Mouse (Mus musculus) olfactory bulb, adult 2 months (tissue): ENCODE results near the gene Ppp1cc. TPM values are rescaled to one million over a fixed set of nuclear protein-coding genes. Genes with fewer than 3 reads are reported as not detected.
"Not testable (repeated sequence)": the region's sequence is repeated elsewhere in the genome, so short reads cannot be mapped to it uniquely, and the experiment has no call there.

Experiments
- H3K27ac ChIP-seq: fragments of 200-500 bp; 2 replicates; pipeline ENCODE4 v1.5.1; 2012; ENCODE audit warnings: low read depth, low read length; ENCODE audit not compliant: insufficient read depth
- H3K4me1 ChIP-seq: fragments of 200-500 bp; 2 replicates; pipeline ENCODE4 v1.6.1; 2012; ENCODE audit warnings: low read length; ENCODE audit not compliant: control insufficient read depth, insufficient read depth
- H3K4me3 ChIP-seq: fragments of 200-500 bp; 2 replicates; pipeline ENCODE4 v1.5.1; 2012; ENCODE audit warnings: mild to moderate bottlenecking, low read depth, low read length, moderate library complexity; ENCODE audit not compliant: insufficient read depth
- CTCF ChIP-seq: fragments of 200-500 bp; IDR thresholded peaks from 2 replicates; pipeline ENCODE4 v1.5.1; 2012; ENCODE audit warnings: low read depth, mild to moderate bottlenecking, low read length, moderate library complexity; ENCODE audit not compliant: insufficient read depth
- POLR2A ChIP-seq: fragments of 200-500 bp; IDR thresholded peaks from 2 replicates; pipeline ENCODE4 v1.6.1; 2012; ENCODE audit warnings: mild to moderate bottlenecking, low read depth, low read length, moderate library complexity; ENCODE audit not compliant: insufficient read depth
- WGBS: fragments of 180-500 bp; shearing (Covaris S2); methylation state at CpG from one replicate; pipeline ENCODE4 v1.1.7; 2018; 5-methylcytosine and 5-hydroxymethylcytosine counted together
- polyA plus RNA-seq: library from polyadenylated mRNA; stranded (reverse); fragments of >200 nt; gene quantifications from 2 replicates; pipeline ENCODE4 v1.2.4, GENCODE M21; 2012; ENCODE audit warnings: low replicate concordance; ENCODE audit not compliant: missing spikeins, insufficient read depth, insufficient read length

The Ppp1cc gene
- polyA plus RNA-seq, 1 experiment, result 1,250 TPM

DNA sequence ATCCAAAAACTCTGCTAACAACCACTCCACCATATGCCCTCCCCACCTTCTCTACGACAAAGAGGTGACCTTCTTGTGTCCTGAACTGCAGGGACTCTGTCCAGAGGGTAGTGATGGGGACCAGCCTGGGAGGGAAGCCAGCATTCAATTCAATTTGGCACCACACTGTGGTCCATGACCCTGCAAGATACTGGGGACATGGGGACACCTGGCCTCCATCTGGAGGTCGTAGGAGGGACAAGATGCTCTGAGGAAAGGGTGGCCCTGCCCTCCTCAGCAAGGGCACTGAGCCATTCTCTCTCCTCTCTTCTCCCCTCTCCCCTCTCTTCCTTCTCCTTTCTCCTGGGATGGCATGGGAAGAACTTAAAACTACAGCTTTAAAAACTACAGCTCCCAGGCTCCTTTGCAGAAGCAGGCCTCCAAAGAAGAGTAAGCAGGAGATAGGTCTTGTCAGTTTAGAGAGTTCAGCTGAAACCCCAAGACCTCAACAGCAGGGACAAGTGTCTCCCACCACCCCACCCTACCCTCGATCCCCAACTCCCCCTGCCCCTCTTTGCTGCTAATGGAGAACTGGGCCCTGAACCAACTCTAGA, 22.7 kb upstream of the Ppp1cc start:
- TF ChIP-seq POLR2A, result no peak
- no peak for TF ChIP-seq CTCF
- H3K27ac ChIP-seq, result no peak overlapping the region
- WGBS, result 81% methylated on average over 3 of the region's 3 CpGs
- H3K4me3 ChIP-seq, result no peak overlapping the region
- H3K4me1 ChIP-seq, result peaks cover 18% of the 10 kb centered on the region

DNA sequence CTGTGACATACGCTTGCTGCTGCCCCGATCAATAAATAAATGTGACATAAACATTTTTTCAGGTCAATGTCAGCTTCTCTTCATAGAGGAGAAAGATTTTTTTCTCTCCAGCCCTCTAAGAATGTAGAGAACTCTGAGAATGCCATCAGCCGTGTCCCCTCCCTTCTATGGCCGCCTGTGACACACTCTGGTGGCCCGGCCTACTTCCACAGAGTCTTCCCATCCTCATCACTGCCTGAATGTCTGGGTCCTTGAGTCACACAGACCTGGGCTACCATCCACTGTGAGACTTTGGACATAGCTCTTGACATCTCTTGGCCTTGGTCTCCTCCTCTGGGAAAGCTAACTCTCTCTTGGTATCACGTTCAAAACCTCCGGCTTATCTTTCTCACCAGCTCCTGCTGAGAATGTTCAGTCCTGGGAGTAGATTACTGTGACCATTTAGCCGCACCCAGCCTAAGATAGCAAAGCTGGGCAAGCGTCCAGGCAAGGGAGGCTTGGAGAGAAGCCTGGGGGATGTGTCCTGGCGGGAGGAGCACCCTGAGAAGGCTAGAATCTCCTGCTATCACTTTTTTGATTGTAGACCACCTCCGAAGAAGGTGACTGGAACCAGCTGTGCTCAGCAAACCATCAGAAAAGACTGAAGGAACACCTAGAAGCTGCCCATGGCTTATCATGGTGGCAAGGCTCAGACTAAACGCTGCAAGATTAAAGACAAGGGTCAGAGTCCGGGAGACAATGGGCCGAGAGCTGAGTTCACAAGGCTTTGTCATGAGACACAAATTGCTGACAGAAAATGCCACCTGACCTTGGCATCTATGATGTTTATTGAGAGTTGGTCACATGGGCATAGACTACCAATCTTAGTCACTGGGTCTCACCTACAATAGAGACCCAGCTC, 21.3 kb upstream of the Ppp1cc start:
- 88% methylated on average over 14 of the region's 14 CpGs for WGBS
- TF ChIP-seq POLR2A (no peak), CTCF (no peak)
- H3K4me1 ChIP-seq, result peaks cover 9% of the 10 kb centered on the region
- no peak overlapping the region for H3K4me3 ChIP-seq
- H3K27ac ChIP-seq, result no peak overlapping the region

DNA sequence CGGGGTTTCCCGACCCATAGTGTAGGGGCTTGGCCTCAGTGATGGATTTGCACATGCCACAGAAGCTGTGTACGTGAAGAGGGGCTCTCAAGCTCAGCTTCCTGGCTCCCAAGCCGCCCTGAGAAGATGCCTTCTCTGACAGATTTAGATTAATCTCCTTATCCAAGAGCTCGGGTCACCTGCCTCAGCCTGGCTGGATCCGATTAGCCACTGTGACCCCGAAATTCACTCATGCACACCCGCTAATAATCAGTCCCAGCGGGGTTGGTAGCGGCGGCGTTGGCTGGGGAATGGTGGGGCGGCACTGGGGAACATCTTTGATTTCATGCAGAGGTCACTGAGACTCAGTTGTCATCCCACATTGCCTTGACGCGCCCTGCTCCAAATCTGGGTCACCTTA, 19.2 kb upstream of the Ppp1cc start:
- no peak overlapping the region for H3K4me3 ChIP-seq
- TF ChIP-seq POLR2A, result no peak
- no peak for TF ChIP-seq CTCF
- WGBS, result 89% methylated on average over 15 of the region's 15 CpGs

DNA sequence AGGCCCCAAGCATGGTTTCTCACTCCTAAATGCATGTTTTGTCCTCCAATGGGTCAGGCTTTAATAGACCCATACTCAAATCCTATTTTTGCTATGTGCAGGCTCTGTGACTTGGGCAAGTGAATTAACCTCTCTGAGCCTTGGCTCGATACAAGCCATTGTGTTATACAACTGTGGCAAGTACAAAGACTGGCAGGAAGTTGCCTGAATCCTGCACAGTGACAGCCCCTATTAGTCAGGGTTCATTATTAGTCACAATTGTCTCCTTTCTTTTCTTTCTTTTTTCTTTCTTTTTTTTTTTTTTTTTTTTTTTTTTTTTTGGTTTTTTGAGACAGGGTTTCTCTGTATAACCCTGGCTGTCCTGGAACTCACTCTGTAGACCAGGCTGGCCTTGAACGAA, 18.3 kb upstream of the Ppp1cc start:
- 53% methylated on average over 2 of the region's 2 CpGs for WGBS
- not testable (repeated sequence) for H3K27ac ChIP-seq, H3K4me1 ChIP-seq, H3K4me3 ChIP-seq

More for the DNA sequence above, 19.2 kb upstream of the Ppp1cc start:
- peaks cover 6% of the 10 kb centered on the region for H3K4me1 ChIP-seq
- no peak overlapping the region for H3K27ac ChIP-seq

DNA sequence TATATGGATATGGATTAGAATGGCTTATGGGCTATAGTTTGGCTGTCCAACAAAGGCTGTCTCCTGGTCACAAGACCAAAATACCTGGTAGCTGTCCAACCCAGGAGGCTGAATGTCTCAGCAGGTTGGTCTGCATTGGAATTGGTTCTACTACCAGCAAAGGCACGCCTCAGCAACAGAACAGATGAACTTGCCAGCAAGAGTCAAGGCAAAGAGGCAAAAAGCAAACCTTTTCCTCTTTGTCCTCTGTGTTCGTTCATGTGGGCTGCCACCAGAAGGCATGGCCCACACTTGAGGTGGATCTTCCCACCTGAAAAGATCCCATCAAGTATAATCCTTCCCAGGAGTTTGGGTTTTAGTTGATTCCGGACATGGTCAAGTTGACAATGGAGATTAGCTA, 17.4 kb upstream of the Ppp1cc start, which contains the start of gene Ccdc63:
Gene Ccdc63, minus strand, starts transcription at position 101 of the 400 bp plus-strand sequence.
- Histone ChIP-seq H3K4me1 (peaks cover 15% of the 10 kb centered on the region), H3K27ac (no peak within 1 kb of the TSS), H3K4me3 (no peak within 1 kb of the TSS)
- TF ChIP-seq POLR2A (no peak), CTCF (no peak)
- 93% methylated on average over 3 of the region's 3 CpGs for WGBS

DNA sequence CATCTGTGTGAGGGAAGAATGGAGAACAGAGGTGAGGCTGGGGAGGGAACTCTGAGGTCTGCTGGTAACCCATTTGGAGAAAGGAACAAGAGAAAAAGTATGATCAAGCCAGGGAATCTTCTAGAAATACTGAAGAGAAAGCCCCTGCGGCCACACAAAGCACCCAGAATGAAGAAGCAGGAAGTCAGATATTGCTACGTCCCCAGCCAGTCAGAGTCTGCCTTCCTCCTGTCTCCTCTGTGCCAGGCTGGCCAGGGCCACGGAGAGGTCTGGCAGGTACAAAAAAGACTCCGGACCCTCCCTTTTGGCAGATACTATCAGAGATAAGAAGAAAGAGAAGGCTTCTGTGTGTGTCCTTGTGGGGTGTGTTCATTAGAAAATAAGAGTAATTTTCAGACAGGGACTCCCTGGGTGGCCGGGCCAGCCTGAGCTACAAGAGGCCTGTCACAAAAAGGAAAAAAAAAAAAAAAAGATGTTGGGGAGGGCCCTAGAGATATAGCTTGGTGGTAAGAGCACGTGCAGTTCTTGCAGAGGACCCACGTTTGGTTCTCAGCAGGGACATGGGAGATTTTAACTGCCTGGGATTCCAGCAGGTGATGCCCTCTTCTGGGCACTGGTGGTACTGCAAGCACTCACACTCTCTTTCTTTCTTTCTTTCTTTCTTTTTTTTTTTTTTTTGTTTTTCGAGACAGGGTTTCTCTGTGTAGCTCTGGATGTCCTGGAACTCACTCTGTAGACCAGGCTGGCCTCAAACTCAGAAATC, 15.7 kb upstream of the Ppp1cc start:
- Histone ChIP-seq H3K4me3 (no peak overlapping the region), H3K27ac (no peak overlapping the region), H3K4me1 (peaks cover 25% of the 10 kb centered on the region)
- TF ChIP-seq POLR2A, result no peak
- peak; percentile 47; the same call in 1 of the 2 replicates for TF ChIP-seq CTCF
- WGBS, result 60% methylated on average over 8 of the region's 8 CpGs

DNA sequence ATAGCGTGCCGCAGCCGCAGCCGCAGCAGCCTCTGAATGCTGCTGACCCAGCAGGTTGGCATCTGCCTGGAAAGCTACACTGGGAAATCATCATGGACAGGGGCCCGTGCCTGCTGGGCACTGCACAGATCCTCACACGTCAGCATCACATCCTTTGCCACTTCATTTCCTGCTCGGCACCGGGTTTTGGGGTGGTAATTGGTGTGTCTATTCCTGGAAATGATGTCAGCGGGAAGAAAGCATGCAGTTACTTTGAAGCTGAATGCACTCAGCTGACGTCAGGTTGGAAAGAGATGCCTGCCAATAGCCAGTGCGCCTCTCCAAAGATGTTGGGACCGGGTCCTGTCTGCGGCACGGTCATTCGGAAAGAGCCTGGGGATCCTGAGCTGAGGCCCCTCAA, 14.5 kb upstream of the Ppp1cc start:
- peaks cover 25% of the 10 kb centered on the region for H3K4me1 ChIP-seq
- WGBS, result 45% methylated on average over 15 of the region's 15 CpGs
- H3K4me3 ChIP-seq, result no peak overlapping the region
- H3K27ac ChIP-seq, result peak overlapping the region; percentile 47; the same call in 1 of the 2 replicates
- TF ChIP-seq POLR2A (no peak), CTCF (no peak)

DNA sequence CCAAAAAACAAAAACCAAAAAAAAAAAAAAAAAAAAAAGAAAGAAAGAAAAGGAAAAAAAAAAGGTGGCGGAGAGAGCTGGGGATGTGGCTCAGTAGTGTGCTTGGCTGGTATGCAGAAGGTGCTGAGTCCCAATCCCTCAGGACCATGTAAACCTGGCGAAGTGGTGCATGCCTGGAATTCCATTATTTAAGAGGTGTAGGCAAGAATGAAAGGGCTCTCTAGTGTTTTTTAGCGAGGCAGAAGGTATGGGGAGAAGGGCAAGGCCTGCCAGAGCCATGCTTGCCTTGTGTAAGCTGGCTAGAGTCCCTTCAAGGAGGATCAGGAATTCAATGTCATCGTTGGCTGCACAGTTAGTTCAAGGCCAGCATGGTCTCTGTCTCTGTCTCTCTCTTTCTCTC, 13.3 kb upstream of the Ppp1cc start:
- H3K4me3 ChIP-seq, result no peak overlapping the region
- H3K4me1 ChIP-seq, result peaks cover 25% of the 10 kb centered on the region
- H3K27ac ChIP-seq, result peak overlapping the region; percentile 62
- 94% methylated on average over 4 of the region's 4 CpGs for WGBS
- TF ChIP-seq POLR2A, result no peak
- no peak for TF ChIP-seq CTCF
